Mouse (Mus musculus) cerebellum, adult 11 months (tissue): Measurements from ENCODE around the gene Plekho2.

Source experiments
- DNase-seq: peaks from one replicate; pipeline ENCODE4 v3.0.0; 2022

Plekho2 gene

GRCm38 (mm10) chr9:65550079-65550831 is 29.6 kb downstream of the Plekho2 start:
- DNase-seq: no peak

- no peak for DNase-seq
These were observed 30.2 kb downstream of the Plekho2 start for GRCm38 (mm10) chr9:65549643-65550042.

- DNase-seq: no peak
These were observed 30.7 kb downstream of the Plekho2 start for GRCm38 (mm10) chr9:65549139-65549538.

GRCm38 (mm10) chr9:65548311-65548710 is 31.5 kb downstream of the Plekho2 start:
- DNase-seq: no peak

DNA sequence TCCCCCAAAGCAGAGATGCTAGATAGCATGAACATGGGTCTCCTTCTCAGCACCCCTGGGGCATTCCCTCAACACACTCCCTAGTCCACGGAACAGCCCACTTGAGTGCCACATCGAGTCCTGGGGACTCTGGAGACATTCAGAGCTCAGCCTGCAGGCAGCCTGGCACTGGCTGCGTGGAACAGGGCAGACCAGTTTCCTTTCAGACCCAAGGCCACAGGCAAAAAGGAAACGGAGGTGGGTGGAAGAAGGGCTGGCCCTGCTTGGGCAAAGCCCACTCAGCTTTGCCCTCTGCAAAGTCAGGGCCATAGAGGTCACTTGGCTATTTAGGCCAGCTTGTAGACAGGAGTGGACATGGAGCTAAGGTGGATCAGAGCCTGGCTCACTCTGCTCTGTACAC is 32.0 kb downstream of the Plekho2 start:
- no peak for DNase-seq

DNA sequence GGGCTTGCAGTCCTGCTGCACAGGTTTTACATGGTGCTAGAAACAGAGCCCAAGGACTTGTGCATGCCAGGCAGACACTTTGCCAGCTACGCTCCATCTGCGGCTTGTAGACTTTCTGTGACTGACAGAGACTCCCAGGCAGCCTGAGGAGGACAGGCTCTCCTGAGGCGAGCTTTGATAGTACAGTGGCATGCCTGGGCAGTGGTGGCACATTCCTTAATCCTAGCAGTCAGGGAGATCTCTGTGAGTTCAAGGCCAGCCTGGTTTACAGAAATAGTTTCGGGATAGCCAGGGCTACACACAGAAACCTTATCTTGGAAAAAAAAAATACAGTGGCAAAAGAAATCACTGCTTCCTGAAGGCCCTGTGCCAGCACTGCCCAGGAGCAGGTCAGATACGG is 32.7 kb downstream of the Plekho2 start:
- DNase-seq: no peak

DNA sequence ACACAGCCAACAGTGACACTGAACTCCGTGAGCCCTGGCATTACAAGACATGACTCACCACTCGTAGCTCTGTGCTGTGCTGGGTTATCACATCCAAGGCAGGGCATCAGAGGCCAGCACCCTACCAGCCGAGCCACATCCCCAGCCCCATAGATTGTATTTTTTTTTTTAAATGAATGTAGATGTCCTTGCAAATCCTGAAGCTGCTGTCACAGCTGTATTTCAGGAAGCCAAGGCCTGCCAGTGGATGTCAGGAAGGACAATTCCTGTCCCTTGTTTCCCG is 33.5 kb downstream of the Plekho2 start:
- DNase-seq: no peak

DNA sequence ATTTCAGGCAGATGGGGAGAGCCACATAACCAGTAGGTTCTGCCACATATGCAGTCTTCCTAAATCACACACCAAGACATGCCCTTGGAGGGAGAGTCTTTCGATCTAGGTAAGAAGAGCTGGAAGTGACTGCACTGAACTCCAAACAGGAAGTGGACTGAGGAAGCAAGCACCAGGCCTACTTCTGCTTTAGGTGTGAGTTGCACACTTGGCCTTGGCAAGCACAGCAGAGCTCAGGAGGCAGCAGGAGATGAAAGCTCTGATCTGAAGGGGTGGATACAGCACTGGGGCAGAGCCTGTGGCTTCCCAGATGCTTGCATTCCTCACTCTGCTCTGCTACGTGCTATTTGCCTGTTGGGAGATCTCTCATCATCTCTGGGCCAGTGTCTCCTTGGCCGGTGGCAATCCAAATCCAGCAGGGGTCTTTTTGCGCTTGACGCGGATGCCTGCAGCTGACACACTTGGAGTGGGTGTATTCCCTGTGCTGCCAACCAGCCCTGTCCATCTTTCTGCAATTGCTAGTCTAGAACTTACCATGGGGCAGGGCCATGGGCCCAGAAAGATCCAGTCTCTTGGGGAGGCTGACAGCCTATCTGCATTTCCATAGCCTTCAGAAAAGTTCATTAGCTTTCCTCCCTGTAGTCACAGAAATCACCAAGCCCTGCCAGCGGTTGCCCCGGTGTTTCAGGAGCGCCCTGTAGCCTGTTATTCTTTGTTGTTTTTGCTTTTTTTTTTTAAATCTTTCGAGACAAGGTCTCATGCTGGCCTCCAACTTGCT is 34.0 kb downstream of the Plekho2 start:
- no peak for DNase-seq

- no peak for DNase-seq
These were observed 37.7 kb downstream of the Plekho2 start for GRCm38 (mm10) chr9:65542111-65542524.

DNA sequence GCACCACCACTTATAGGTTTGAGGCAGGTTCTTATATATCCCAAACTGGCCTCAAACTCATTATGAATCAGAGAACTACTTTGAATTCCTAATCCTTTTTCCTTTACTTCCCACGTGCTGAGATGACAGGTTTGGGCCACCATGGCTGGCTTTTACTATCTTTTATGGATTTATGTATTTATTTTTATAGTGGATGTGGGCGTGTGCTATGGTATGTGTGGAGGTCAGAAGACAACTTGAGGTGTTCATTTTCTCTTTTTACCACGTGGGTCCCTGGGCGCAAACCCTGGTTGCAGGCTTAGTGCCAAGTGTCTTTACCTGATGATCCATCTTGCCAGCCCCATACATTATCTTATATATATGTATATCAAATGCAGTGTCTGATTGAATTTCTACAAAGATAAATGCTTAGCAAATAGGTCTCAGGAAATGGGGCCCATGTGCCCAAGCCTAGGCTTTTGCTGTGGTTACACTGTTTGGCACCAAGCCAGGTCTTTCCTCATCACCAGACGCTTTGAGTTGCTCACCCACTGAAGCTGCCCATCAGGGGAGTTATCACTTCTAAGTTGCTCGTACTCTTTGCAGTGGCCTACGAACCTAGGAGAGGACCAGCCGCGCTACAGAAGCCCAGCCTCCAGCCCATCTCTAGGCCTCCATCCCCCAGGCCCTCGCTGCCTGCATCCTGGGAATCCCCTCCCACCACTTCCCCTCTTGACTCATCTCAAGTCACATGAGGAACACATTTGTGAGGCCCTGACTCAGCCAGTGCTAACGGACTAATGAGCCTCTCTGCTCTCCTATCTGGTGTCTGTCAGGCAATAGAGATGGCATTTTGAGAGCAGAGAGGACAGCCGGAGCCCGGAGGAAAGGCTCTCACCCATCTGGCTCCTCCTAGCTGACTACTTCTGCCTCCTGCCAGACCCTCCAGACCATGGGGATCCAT is 38.4 kb downstream of the Plekho2 start:
- DNase-seq: no peak

DNA sequence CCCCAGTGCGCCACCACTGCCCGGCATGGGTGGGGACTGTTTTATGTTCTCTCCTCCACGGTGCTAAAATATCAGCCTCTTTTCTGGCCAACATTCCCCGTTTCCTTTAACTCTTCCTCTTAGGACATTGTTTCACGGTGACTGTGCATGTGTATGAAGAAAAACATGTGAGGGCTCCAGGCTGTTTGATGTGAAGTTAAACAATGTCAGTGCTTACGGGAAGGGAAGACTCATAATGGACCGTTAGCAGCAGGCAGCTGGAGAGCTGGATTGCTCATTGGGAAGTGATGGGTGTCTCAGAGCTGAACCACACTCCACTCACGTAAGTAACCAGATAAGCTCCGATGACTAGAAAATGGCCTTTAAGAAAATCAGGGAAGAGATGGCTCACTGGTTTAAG is 40.1 kb downstream of the Plekho2 start:
- DNase-seq: no peak

- no peak for DNase-seq
These were observed 41.8 kb downstream of the Plekho2 start for GRCm38 (mm10) chr9:65537901-65538630.

DNA sequence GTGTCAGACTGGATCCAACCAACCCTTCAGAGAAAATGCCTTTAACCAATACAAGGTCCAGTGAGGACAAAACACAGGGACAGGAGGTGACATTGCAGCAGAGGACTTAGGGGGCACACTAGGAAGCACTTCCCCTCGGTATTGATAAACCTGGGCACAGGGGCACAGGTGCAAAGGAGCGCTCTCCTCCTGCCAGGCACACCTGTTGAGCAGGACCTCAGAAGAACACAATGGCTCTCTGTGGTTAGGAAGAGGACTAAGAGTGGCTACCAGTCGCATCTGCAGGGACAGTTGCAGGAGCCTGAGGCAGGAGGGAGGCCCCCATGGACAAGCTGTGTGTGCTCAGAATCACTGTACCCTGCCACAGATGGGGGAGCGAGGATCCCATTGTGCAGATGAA is 43.3 kb downstream of the Plekho2 start:
- no peak for DNase-seq

DNA sequence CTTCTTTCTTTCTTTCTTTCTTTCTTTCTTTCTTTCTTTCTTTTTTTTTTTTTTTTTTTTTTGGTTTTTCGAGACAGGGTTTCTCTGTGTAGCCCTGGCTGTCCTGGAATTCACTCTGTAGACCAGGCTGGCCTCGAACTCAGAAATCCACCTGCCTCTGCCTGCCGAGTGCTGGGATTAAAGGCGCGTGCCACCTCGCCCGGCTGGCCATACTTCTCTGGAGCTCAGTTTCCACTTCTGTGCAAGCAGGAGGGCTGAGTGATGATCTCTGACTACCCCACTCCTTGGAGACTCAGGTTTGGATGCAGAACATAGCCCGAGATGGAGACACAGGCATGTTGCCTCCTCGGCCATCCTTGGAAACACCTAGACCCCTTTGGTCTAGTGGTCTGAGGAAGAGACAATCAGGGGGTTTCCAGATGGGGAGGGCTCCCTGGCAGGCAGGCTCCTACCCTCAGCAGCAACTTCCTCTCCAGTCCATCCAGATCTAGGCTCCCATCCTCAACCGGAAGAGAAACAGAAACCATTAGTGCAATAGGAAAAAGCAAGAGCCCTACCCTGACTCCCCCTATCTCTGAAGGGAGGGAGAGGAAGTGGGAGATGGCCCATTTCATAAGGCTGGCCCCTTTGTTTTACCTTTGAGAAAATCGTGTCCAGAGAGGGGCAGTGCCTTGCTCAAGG is 43.9 kb downstream of the Plekho2 start:
- no peak for DNase-seq

DNA sequence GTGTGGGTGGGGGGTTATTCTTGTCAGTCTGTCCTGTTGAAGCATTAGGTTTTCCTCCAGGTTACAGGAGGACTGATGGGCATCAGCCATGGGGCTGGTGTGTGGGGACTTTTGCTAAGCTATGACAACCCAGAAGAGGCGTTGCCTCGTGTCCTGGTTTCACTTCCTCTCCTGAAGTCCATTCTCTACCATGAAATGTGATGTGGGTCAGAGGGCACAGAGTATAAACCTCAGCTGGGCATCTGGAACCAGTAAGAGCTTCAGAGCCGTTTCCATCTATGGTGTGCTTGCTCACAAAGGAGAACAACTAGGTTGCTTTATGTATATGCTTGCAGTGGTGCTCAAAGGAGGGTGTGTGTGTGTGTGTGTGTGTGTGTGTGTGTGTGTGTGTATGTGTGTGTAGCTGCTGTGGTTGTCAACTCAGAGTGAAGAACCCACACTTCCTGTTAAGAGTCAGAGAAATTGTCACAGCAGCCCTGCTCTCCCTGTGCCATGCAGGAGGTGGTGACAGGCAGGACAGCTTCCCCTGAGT is 44.6 kb downstream of the Plekho2 start:
- DNase-seq: no peak

GRCm38 (mm10) chr9:65534111-65534510 is 45.7 kb downstream of the Plekho2 start:
- DNase-seq: no peak

DNA sequence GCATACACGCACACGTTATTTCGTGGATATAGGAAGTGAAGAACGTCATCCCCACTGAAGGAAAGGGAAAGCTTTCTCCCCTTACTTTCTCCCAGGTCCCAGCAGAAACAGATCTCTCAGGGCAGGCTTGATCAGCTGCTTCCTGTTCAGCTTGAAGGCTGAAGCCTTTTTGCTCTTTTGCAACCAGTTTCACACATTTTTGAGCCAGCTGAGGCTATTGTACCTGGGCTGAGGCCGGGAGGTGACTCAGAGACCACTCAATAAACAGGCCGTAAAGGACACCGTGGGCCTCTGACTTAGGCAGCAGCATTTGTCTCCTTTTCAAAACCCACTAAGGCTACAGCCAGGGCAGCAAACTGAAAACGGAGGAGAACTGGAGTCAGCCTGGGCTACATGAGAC is 46.9 kb downstream of the Plekho2 start:
- no peak for DNase-seq

- no peak for DNase-seq
These were observed 48.6 kb downstream of the Plekho2 start for GRCm38 (mm10) chr9:65531283-65531682.

- no peak for DNase-seq
These were observed 50.2 kb downstream of the Plekho2 start for GRCm38 (mm10) chr9:65529659-65530058.

DNA sequence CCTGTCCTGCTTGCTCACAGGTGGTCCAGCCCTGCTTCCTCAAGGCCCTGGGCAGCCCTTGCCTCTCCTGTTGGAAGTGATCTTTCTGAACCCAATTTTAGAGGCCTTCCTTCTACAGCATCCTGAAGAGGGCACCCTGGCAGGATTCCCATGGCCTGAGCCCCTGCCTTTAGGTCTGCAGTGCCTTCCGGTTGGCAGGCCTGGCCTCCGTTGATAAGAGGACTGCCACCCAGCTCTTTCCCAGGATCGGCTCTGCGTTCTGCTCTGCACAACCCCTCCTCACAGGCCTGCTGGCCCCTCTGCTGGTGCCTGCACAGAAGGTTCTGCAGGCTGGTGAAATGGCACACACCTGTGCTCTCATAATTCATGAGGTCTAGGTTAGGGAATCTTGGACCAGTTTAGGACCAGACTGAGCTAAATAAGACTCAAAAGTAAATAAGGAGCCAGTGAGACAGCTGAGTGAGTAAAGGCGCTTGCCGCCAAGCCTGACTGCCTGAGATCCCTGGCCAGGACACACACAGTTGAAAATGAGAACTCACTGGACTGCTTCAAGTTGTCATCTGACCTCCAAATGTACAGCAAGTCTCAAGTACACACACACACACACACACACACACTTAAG is 51.3 kb downstream of the Plekho2 start:
- DNase-seq: no peak

GRCm38 (mm10) chr9:65525445-65526195 is 54.2 kb downstream of the Plekho2 start:
- no peak for DNase-seq
